Mouse (Mus musculus): ENCODE results near the gene Iqcj.

GRCm38 (mm10) chr3:67925453-67925852 is 33.4 kb downstream of the Iqcj start:
- TF ChIP-seq GATA1 (IDR thresholded peaks at IDR 0.05; ENCODE audit: borderline replicate concordance, low read length): no peak
- TF ChIP-seq FLI1 (IDR thresholded peaks at IDR 0.05; ENCODE audit: low read length): no peak

Measured in megakaryocyte, embryonic 14.5 days (primary cell).